Mouse (Mus musculus) heart, adult 18-20 months (tissue): ENCODE measurements around the gene Hist1h1e. TPM values are rescaled to one million over a fixed set of nuclear protein-coding genes. Genes with fewer than 3 reads are reported as not detected.
A peak's percentile ranks its signal among the peaks of the same experiment; 100 is the strongest.
"Not testable (repeated sequence)": the region's sequence is repeated elsewhere in the genome, so short reads cannot be mapped to it uniquely, and the experiment has no call there.

Experiments
- DNase-seq, 2 experiments: peaks; one replicate each; pipeline ENCODE4 v3.0.0; 2021 to 2022; ENCODE audit warnings: mixed read lengths in 1 of 2
- microRNA-seq, 2 experiments: library from miRNA; unstranded; fragments of <30 nt; microRNA quantifications; one replicate each; pipeline ENCODE4 v1.2.0; 2022
- total RNA-seq, 2 experiments: library from RNA; stranded (reverse); gene quantifications; 2 replicates each; pipeline ENCODE4 v1.2.3; 2021

Hist1h1e gene
- total RNA-seq, 2 experiments from 2014 or later: 19.6 to 19.7 TPM

- not testable (repeated sequence) for DNase-seq
These were observed 49.1 kb downstream of the Hist1h1e start for GRCm38 (mm10) chr13:23573034-23573897.

GRCm38 (mm10) chr13:23572218-23573033 is 49.9 kb downstream of the Hist1h1e start:
- no peak for DNase-seq

- DNase-seq: not testable (repeated sequence)
These were observed 50.7 kb downstream of the Hist1h1e start for GRCm38 (mm10) chr13:23571504-23572217.

- peak; percentile 81 to 82 for DNase-seq
These were observed 51.3 kb downstream of the Hist1h1e start, which contains the start of the genes Hist1h2ae and Hist1h2bg for GRCm38 (mm10) chr13:23571022-23571503. TSS of gene Hist1h2ae (minus strand) at chr13:23571220. TSS of gene Hist1h2bg (plus strand) at chr13:23571396.

Small RNAs within 50 kb of the gene (microRNA-seq; reads per million reads assigned to microRNA genes)
- gene Gm44359 (0 reads per million in 2 experiments), gene Gm44394 (0 reads per million in 2 experiments)

Other genes starting within 250 kb of the Hist1h1e start
- 1 to 10 TPM; 4.6 to 4.7 TPM for gene Abt1, start 198.7 kb downstream of the Hist1h1e start, total RNA-seq
- gene Btn1a1, start 156.7 kb downstream of the Hist1h1e start, total RNA-seq: not detected
- gene Btn2a2, start 133.7 kb downstream of the Hist1h1e start, total RNA-seq: not detected
- gene Hist1h4h, start 91.5 kb downstream of the Hist1h1e start, total RNA-seq: 100 to 1,000 TPM; 225 to 244 TPM
- 10 to 100 TPM in 1 of 2 experiments, 1 to 10 TPM in 1; 6.3 to 16.6 TPM for gene Hist1h2af, start 88.7 kb downstream of the Hist1h1e start, total RNA-seq
- gene Hist1h3g, start 87.1 kb downstream of the Hist1h1e start, total RNA-seq: 1 to 10 TPM; 3.1 TPM
- gene Hist1h2bh, start 79.2 kb downstream of the Hist1h1e start, total RNA-seq: 1 to 10 TPM; 1.1 to 1.5 TPM
- gene Hist1h3f, start 78.5 kb downstream of the Hist1h1e start, total RNA-seq: 1 to 10 TPM; 4.9 to 6.3 TPM
- 10 to 100 TPM; 24.1 to 27.9 TPM for gene Hist1h4f, start 70.9 kb downstream of the Hist1h1e start, total RNA-seq
- gene Hist1h1d, start 69.3 kb downstream of the Hist1h1e start, total RNA-seq: 1 to 10 TPM in 1 of 2 experiments, under 1 TPM in 1; 0.94 to 1.0 TPM
- 10 to 100 TPM; 11.6 to 16.2 TPM for gene Hist1h3e, start 60.2 kb downstream of the Hist1h1e start, total RNA-seq
- 1 to 10 TPM; 2.9 to 3.0 TPM for gene Hist1h2ae, start 51.3 kb downstream of the Hist1h1e start, total RNA-seq
- 10 to 100 TPM; 18.2 to 25.6 TPM for gene Hist1h2bg, start 51.2 kb downstream of the Hist1h1e start, total RNA-seq
- 10 to 100 TPM; 10.2 to 10.9 TPM for gene Hist1h2bf, start 48.4 kb downstream of the Hist1h1e start, total RNA-seq
- gene Hist1h2ad, start 48.2 kb downstream of the Hist1h1e start, total RNA-seq: 1 to 10 TPM; 2.0 to 4.1 TPM
- 1 to 10 TPM; 2.4 to 2.5 TPM for gene Hist1h3d, start 46.8 kb downstream of the Hist1h1e start, total RNA-seq
- 10 to 100 TPM; 51.2 to 52.9 TPM for gene Hist1h4d, start 41.0 kb downstream of the Hist1h1e start, total RNA-seq
- 10 to 100 TPM in 1 of 2 experiments, 1 to 10 TPM in 1; 8.6 to 10.2 TPM for gene Hist1h2be, start 1.4 kb downstream of the Hist1h1e start, total RNA-seq
- gene Hist1h2ac, start 61.4 kb upstream of the Hist1h1e start, total RNA-seq: 1 to 10 TPM; 1.2 to 1.3 TPM
- gene Hist1h2bc, start 61.6 kb upstream of the Hist1h1e start, total RNA-seq: 10 to 100 TPM; 71.2 to 76.1 TPM
- gene Hist1h1t, start 73.3 kb upstream of the Hist1h1e start, total RNA-seq: not detected
- gene Hist1h4c, start 75.9 kb upstream of the Hist1h1e start, total RNA-seq: 10 to 100 TPM; 42.5 to 46.8 TPM
- gene Hfe, start 88.3 kb upstream of the Hist1h1e start, total RNA-seq: 10 to 100 TPM; 60.9 to 64.1 TPM
- gene Hist1h1c, start 116.2 kb upstream of the Hist1h1e start, total RNA-seq: 100 to 1,000 TPM; 162 to 175 TPM
- 1 to 10 TPM; 2.5 to 3.4 TPM for gene Hist1h3c, start 123.0 kb upstream of the Hist1h1e start, total RNA-seq
- 1 to 10 TPM; 7.4 to 8.1 TPM for gene Hist1h2bb, start 124.2 kb upstream of the Hist1h1e start, total RNA-seq
- gene Hist1h2ab, start 128.6 kb upstream of the Hist1h1e start, total RNA-seq: 1 to 10 TPM; 5.8 to 6.8 TPM
- 10 to 100 TPM in 1 of 2 experiments, 1 to 10 TPM in 1; 8.3 to 10.5 TPM for gene Hist1h3b, start 129.7 kb upstream of the Hist1h1e start, total RNA-seq
- 10 to 100 TPM in 1 of 2 experiments, 1 to 10 TPM in 1; 9.6 to 10.9 TPM for gene Hist1h4b, start 134.5 kb upstream of the Hist1h1e start, total RNA-seq
- gene Hist1h4a, start 138.7 kb upstream of the Hist1h1e start, total RNA-seq: 1 to 10 TPM; 5.4 to 6.4 TPM
- gene Hist1h3a, start 139.8 kb upstream of the Hist1h1e start, total RNA-seq: 10 to 100 TPM in 1 of 2 experiments, 1 to 10 TPM in 1; 7.5 to 10.7 TPM
- gene Hist1h1a, start 141.1 kb upstream of the Hist1h1e start, total RNA-seq: 1 to 10 TPM; 4.3 to 5.4 TPM
- gene Trim38, start 147.4 kb upstream of the Hist1h1e start, total RNA-seq: under 1 TPM in 1 of 2 experiments, not detected in 1; 0.21 TPM
- not detected for gene Slc17a2, start 184.4 kb upstream of the Hist1h1e start, total RNA-seq
- not detected for gene Slc17a3, start 216.9 kb upstream of the Hist1h1e start, total RNA-seq
- gene Slc17a1, start 245.2 kb upstream of the Hist1h1e start, total RNA-seq: not detected